Mouse (Mus musculus) heart, adult 8-10 months (tissue): ENCODE data around the gene Dtx3l. TPM values are rescaled to one million over a fixed set of nuclear protein-coding genes. Genes with fewer than 3 reads are reported as not detected.
"Not testable (repeated sequence)": the region's sequence is repeated elsewhere in the genome, so short reads cannot be mapped to it uniquely, and the experiment has no call there.

ENCODE experiments used
- DNase-seq: peaks from one replicate; pipeline ENCODE4 v3.0.0; 2022; ENCODE audit warnings: low spot score
- total RNA-seq, 4 experiments: library from RNA; stranded (reverse); gene quantifications; 2 replicates each; pipeline ENCODE4 v1.2.4; 2022

Dtx3l gene
- total RNA-seq, result 10 to 100 TPM in 2 of 4 experiments, 1 to 10 TPM in 2; 8.1 to 11.3 (median 10.3) TPM

DNA sequence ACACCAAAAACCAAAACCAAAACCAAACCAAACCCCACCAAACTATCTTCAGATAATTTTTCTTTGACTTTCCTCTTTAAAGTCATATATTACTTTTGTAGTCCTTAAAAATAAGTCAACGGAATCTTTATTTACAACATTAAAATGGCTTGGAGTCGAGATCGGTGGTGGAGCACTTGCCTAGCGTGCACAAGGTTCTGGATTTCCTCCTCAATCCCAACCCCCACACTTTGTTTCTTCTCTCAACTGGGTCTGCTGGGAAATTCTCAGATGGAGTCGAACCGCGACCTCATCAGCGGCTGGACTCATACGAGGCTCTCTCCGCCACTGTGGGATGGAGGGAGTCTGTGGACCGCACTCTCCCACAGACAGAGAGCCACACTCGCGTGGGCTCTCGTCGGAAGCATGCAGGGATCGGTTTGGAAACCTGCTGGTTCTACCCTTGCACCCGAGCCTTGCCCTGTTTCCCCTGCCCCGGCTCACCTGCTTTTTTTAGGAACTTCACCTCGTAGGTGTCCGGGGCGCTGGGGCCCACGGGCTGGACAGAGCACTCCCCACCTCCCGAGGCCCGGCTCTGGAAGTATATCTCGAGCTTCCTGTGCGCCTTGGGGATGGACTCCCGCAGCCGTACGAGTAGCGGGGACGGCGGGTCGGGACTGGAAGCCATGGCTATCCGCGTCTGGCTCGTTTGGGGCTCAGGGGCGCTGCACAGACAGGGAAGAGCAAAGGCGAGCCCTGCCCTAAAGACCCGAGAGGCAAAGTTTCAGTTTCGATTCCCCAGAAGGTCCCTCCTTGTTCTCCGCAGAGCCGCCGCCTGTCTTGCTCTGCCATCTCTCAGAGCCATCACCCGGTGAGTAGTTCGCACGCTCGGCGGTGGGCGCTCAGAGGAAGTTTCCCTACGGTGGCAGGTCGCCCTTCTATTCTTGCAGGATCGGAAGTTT, at the start of gene Dtx3l, which contains the start of gene Parp9:
Gene Dtx3l (minus strand): TSS at position 941 of the 941 bp plus-strand sequence.
Gene Parp9 (plus strand): TSS at position 260 of the 941 bp plus-strand sequence.
- peak; percentile 71 for DNase-seq

- no peak for DNase-seq
Measured at GRCm38 (mm10) chr16:35987930-35988329, 49.0 kb upstream of the Dtx3l start.

DNA sequence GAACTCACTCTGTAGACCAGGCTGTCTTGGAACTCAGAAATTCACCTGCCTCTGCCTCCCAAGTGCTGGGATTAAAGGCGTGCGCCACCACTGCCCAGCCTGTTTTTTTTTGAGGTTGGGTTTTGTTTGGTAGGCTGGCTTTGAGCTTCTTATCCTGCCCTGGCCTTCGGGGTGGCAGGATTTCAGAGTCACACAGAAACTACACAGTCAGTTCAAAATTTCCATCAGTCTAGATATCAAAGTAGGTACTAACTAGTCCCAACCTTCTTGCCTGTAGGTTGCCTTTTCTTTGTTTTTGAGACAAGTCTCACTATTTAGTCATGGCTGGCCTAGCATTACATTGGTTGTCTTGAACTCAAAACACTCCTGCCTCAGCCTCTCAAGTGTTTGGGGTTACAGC, 45.5 kb upstream of the Dtx3l start:
- no peak for DNase-seq

DNA sequence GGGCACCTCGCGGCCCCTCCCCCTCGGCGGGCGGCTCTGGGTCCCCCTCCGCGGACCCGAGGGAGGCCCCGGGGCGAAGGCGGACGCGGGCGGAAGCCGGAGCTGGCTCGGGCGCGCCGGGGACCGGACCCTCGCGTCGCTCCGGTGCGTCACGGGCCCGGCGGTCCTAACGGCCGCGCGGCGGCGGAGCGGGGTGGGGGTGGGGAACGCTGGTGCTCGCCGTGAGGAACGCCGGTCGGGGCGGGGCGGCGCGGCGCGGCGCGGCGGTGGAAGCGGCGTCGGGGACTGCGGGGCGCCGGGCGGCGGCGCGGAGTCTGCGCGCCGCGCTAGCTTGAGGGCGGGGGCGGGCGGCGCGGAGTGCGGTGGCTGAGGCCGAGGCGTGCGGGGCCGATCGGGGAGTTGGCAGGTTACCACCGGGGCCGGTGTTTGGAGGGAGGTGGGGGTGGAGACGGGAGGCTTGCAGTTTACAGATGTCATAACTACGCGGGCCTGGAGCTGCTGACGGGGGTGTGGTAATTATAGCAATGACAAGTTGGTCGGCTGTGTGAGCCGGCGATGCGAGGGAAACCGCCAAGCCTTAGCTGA, 44.7 kb upstream of the Dtx3l start:
- DNase-seq, result peak; percentile 65

- peak; percentile 88 for DNase-seq
Measured at GRCm38 (mm10) chr16:35982902-35983516, 44.1 kb upstream of the Dtx3l start.

DNA sequence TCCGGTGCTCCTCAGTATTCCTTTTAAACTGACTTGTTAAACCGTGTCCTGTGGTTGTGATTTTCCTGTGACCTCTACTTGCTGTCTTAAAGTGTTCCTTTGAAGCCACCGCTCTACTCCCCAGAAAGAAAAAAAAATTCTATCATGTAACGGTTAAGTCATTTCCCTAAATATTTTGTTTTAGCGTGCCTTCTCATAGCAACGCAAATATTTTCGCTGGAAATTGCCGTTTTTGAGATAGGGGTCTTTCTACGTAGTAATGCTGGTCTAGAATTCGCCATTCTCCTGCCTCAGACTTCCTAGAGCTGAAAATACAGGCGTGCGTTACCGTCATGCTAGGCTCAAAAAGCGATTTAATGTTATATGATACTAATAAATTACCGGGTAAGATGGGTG, 43.6 kb upstream of the Dtx3l start:
- peak; percentile 11 for DNase-seq

- peak; percentile 100 for DNase-seq
Measured at GRCm38 (mm10) chr16:35981363-35981821, 42.4 kb upstream of the Dtx3l start.

DNA sequence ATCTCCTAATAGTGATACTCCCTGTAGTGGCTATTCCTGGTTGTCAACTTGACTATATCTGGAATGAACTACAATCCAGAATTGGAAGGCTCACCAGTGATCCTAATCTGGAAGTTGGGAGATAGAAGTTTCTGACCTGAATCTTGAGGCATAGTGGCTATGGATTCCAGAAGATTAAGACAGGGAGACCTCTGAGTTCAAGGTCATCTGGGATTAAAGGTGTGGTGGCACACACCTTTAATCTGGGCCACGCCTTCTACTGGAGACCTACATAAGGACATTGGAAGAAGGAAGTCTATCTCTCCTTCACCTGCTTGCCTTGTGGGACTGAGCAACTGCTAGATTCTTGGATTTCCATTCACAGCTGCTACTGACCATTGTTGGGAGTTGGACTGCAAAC, 39.5 kb upstream of the Dtx3l start, which contains the start of gene Kpna1:
Gene Kpna1 (plus strand): TSS at position 301 of the 400 bp plus-strand sequence.
- DNase-seq, result not testable (repeated sequence)

DNA sequence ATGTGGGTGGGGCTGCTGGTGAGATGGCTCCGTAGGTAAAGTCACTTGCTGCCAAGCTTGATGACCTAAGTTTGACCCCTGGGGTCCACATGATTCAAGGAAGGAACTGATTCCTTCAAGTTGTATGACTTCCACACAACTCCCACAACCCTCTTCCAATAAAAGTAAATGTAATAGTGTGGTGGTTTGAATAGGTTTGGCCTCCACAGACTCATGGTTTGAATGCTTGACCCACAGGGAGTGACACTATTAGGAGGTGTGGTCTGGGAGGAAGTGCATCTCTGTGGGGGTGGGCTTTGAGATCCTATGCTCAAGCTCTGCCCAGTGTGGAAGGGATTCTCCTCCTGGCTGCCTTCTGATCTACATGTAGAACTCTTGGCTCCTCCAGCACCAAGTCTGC, 35.1 kb upstream of the Dtx3l start:
- DNase-seq, result no peak

DNA sequence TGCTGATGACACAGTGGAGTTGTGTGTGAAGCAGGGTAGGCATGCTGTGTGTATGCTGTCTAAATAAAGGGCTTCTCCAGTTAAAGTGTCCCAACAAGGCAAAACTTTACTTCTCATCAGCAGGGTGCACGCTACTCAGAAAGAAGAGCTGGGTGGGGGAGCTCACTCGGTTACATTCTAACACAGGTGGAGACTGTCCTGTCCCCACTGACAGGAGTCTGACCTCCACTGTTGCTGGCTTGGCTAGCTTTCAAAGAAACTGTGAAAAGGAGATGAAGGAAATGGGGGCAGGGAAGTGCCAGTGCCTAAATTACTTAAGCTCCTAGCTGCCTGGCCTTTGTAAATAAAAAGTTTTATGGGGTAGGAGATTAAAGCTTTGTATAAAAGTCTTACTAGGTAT, 29.2 kb upstream of the Dtx3l start:
- DNase-seq, result no peak

DNA sequence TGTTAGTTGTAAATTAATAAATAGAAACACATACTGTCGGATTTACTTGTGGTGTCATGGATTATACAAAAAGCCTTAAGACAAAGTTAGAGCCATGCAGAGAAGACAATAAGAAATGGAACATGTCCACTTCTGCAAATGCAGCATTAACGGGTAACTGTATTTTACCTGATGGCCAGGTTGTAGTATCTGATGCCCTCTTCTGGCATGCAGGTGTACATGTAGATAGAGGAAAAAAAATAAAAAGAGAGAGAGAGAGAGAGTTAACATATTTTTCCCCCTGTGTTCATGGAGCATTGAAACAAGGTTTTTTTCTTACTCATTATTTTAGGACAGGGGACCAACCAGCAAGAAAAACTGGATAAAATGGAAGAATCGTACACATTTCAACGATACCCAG, 28.4 kb upstream of the Dtx3l start:
- no peak for DNase-seq

- DNase-seq, result no peak
Measured at GRCm38 (mm10) chr16:35966411-35967115, 27.6 kb upstream of the Dtx3l start.

GRCm38 (mm10) chr16:35965991-35966390, 27.0 kb upstream of the Dtx3l start:
- DNase-seq, result not testable (repeated sequence)

DNA sequence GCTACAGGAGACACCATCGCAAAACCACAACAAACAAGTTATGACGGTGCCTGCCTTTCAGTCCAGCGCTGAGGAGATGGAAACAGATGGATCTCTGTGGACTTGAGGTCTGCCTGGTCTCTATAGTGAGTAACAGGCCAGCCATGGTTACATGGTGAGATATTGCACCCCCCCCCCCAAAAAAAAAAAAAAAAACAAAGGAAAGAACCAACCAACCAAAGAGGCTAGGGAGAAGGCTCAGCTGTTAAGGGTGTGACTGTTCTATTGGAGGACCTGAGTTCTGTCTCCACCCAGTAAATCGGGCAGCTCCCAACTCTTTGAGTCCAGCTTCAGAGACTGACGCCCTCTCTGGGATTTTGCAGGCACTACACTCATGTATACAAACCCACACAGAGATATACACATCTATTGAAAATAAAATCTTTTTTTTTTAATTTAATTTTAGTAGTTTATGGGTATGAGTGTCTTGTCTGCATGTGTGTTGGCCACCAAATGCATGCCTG, 13.7 kb upstream of the Dtx3l start:
- no peak for DNase-seq

GRCm38 (mm10) chr16:35951216-35951615, 12.3 kb upstream of the Dtx3l start:
- DNase-seq, result no peak

DNA sequence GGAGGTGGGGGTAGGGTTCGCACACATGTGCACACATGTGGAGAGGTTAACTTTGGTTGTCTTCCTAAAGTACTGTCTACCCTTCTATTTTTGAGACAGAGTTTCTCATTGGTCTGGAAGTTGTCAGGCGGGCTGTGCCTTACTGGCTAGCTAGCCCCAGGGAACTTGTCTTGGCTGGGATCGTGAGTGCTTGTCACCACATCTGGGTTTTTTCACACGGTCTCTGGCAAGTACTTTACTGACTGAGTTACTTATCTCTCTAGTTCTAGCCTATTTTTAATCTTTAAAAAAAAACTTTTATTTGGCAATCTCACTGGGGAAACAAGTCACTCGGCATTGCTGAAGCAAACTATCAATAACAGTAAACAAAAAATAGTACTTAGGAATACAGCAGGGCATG, 10.3 kb upstream of the Dtx3l start:
- peak; percentile 90 for DNase-seq

DNA sequence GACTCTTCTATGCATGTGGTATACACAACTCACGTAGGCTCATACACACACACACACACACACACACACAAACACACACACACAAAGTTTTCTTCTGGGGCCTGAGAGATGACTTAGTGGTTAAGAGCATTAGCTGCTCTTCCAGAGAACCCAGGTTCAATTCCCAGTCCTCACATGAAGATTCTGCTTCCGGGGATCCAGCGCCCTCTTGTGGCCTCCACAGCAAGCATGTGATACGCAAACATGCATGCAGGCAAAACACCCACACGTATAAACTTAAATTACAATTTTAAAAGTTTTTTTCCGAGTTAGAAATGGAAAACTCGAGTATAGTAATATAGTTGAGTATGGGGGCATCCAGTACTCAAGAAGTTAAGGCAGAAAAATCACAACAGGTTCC, 2.4 kb upstream of the Dtx3l start:
- no peak for DNase-seq

- peak; percentile 93 for DNase-seq
Measured at GRCm38 (mm10) chr16:35939690-35940089, 739 bp upstream of the Dtx3l start.

- no peak for DNase-seq
Measured at GRCm38 (mm10) chr16:35939261-35939660, 310 bp upstream of the Dtx3l start.

DNA sequence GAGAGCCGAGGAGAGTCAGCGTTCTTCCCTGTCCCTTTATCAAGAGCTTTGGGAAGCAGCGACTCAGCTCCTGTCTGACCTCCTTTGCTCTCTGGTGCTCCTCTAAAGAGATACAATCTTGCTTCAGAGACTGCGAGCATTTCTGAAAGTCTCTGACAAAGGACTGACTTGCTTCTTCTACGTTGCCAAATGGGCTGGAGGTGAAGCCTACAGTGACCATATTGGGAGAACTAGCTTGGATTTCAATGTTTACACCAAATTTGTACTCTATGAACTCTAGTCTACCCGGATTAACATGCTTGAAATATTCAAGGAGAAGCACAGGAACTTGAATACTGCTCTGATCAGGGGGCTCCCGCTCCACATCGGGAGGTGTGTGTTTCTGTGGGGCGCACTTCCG, 5.8 kb downstream of the Dtx3l start:
- no peak for DNase-seq
